Mouse (Mus musculus): ENCODE measurements around the gene Napepld. TPM values are rescaled to one million over a fixed set of nuclear protein-coding genes. Genes with fewer than 3 reads are reported as not detected.
A peak's percentile ranks its signal among the peaks of the same experiment; 100 is the strongest.

Gene Napepld
- polyA plus RNA-seq, 1 experiment from 2014 or later, result 5.6 TPM

DNA sequence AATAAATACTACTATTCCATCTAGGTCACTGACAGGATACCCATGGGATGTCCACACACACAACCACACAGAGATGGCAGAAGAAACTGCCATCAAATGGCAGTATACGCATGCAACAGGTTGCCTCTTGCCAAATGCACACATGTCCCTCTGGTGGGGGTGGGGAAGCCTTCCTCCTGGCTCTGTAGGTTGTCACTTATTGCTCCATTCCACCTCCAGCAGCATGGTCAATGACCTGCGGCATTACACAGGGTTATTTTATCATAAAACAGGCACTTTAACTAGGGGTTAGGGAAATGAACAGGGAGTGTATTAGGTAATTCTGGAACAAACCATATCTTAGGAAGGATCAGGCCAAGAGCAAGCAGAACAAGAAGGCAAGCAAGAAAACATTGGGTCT is 31.9 kb downstream of the Napepld start:
- 64% methylated on average over 2 of the region's 2 CpGs for WGBS
- H3K9me3 ChIP-seq (replicated peaks; ENCODE audit: low read length), result no peaks in the 10 kb centered on the region
- no peak for TF ChIP-seq CTCF (IDR thresholded peaks at IDR 0.05; ENCODE audit: low read depth)
- DNase-seq (ENCODE audit: low spot score) (no peak), ATAC-seq (replicated peaks; ENCODE audit: low FRiP score, low read depth) (no peak)
- no peaks in the 10 kb centered on the region for H3K36me3 ChIP-seq (ENCODE audit: insufficient read depth, low read length)
- 0 out of 2 replicates have a peak, but pooled peaks cover 5% of the 10 kb centered on the region for H3K4me1 ChIP-seq (replicated peaks; ENCODE audit: insufficient read depth, low read length)
- no peaks in the 10 kb centered on the region for H3K27me3 ChIP-seq (ENCODE audit: insufficient read depth, low read length)
- H3K4me3 ChIP-seq (replicated peaks; ENCODE audit: low read depth, low read length), result no peak overlapping the region
- no peak overlapping the region for H3K4me2 ChIP-seq (ENCODE audit: low read length)
- H3K9ac ChIP-seq (ENCODE audit: low read depth, low read length), result no peak overlapping the region
- no peak overlapping the region for H3K27ac ChIP-seq

DNA sequence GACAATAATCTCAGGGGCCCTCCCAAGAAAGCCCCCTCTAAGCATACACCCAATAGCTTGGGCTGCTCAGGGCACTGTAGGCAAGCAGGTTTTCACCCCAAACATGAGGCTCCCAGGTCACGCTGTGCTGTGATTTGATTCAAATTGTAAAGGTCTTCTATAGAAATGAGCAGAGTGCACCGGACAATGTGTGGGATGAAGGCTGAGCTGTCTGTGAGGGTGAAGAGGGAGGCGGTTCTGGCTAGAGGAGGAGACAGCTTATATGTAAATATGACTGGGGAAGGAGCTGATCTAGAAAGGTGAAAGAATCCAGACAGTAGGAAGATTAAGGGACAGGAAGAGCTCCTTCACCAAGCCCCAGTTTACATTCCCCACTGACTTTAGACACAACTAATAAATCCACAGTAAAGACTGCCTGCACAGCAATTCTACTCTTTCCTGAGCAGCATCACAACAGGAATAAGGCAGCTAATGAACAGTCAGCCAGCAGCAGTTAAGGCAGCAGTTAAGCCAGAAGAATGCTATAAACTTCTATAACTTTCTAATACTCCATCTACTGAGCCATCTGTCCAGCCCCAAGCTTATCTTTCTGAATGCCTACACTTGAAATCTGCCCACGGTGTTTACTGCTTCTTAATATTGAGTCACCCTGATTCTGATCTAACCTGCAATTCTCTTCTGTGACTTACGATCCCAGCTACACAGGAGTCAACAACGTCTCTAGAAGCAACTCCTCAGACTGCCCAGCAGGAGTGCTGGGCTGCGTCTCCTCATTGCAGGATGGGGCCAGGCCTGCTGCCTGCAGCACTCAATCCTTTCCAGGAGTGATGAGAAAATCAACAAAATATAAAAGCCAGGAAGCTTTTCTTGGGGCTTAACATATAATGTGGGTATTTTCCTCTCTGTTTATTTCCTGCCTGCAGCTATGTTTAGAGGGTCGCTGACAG is 33.7 kb downstream of the Napepld start:
- H3K4me1 ChIP-seq (replicated peaks; ENCODE audit: insufficient read depth, low read length), result no peaks in the 10 kb centered on the region
- no peak overlapping the region for H3K9ac ChIP-seq (ENCODE audit: low read depth, low read length)
- no peak for DNase-seq (ENCODE audit: low spot score)
- 45% methylated on average over 8 of the region's 8 CpGs for WGBS
- H3K4me3 ChIP-seq (replicated peaks; ENCODE audit: low read depth, low read length), result no peak overlapping the region
- no peak; the same call in 1 of the 2 replicates for ATAC-seq (replicated peaks; ENCODE audit: low FRiP score, low read depth)
- H3K36me3 ChIP-seq (ENCODE audit: insufficient read depth, low read length), result no peaks in the 10 kb centered on the region
- H3K27me3 ChIP-seq (ENCODE audit: insufficient read depth, low read length), result no peaks in the 10 kb centered on the region
- H3K27ac ChIP-seq, result 0 out of 2 replicates have a peak overlapping the region, but pooled peaks have one; percentile 13
- 0 out of 2 replicates have a peak, but pooled peaks have one; percentile 21 for TF ChIP-seq CTCF (IDR thresholded peaks at IDR 0.05; ENCODE audit: low read depth)
- H3K9me3 ChIP-seq (replicated peaks; ENCODE audit: low read length), result no peaks in the 10 kb centered on the region
- H3K4me2 ChIP-seq (ENCODE audit: low read length), result no peak overlapping the region

DNA sequence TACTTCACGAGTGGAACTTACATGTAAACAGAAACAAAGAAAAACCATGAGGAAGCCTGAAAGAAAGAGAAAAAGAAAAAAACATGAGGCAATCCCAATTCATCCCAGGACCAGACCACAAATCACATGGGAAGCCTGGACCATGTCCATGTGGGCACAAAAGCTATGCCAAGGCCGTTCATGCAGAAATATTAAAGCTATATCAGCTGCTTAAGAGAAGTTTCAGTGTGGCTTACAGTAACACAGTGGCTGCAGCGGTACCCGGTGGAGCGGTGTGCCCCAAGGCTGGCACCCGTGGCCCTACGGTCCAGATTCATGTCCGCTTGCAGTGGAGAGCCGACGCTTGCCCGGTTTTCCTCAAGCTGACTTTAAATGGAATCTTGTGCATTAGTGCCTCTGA is 38.1 kb downstream of the Napepld start:
- Histone ChIP-seq H3K9ac (ENCODE audit: low read depth, low read length) (no peak overlapping the region), H3K36me3 (ENCODE audit: insufficient read depth, low read length) (peaks cover 16% of the 10 kb centered on the region; the same call in 1 of the 2 replicates), H3K4me1 (replicated peaks; ENCODE audit: insufficient read depth, low read length) (peaks cover 4% of the 10 kb centered on the region; the same call in 1 of the 2 replicates), H3K27me3 (ENCODE audit: insufficient read depth, low read length) (no peaks in the 10 kb centered on the region), H3K9me3 (replicated peaks; ENCODE audit: low read length) (no peaks in the 10 kb centered on the region), H3K4me2 (ENCODE audit: low read length) (no peak overlapping the region), H3K27ac (no peak overlapping the region), H3K4me3 (replicated peaks; ENCODE audit: low read depth, low read length) (no peak overlapping the region)
- TF ChIP-seq CTCF (IDR thresholded peaks at IDR 0.05; ENCODE audit: low read depth), result no peak
- no peak for ATAC-seq (replicated peaks; ENCODE audit: low FRiP score, low read depth)
- DNase-seq (ENCODE audit: low spot score), result no peak
- WGBS, result 87% methylated on average over 11 of the region's 11 CpGs

DNA sequence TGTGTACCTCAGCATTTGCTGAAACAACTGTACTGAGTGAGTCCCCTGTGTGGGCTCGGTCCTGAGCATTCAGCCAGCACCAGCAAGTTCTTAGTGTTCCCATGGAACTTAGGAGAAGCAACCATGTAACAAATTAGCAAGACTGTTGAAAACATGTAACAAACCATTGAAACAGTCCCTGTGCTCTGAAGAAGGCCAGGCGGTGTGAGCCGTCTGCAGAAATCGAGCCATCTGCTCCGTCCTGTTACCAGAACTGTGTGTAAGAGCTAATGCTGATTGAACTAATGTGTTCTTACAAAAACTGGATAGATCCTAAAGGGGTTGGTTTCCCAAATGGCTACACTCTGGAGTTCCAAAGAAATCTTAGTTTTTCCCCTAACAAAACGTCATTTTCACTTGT is 40.3 kb downstream of the Napepld start:
- H3K9me3 ChIP-seq (replicated peaks; ENCODE audit: low read length), result no peaks in the 10 kb centered on the region
- DNase-seq (ENCODE audit: low spot score) (no peak), ATAC-seq (replicated peaks; ENCODE audit: low FRiP score, low read depth) (no peak)
- WGBS, result 89% methylated on average over 6 of the region's 6 CpGs
- TF ChIP-seq CTCF (IDR thresholded peaks at IDR 0.05; ENCODE audit: low read depth), result no peak
- no peaks in the 10 kb centered on the region for H3K27me3 ChIP-seq (ENCODE audit: insufficient read depth, low read length)
- H3K4me1 ChIP-seq (replicated peaks; ENCODE audit: insufficient read depth, low read length), result peaks cover 4% of the 10 kb centered on the region; the same call in 1 of the 2 replicates
- H3K4me2 ChIP-seq (ENCODE audit: low read length), result no peak overlapping the region
- H3K36me3 ChIP-seq (ENCODE audit: insufficient read depth, low read length), result peaks cover 21% of the 10 kb centered on the region; the same call in 1 of the 2 replicates
- H3K4me3 ChIP-seq (replicated peaks; ENCODE audit: low read depth, low read length), result no peak overlapping the region
- H3K27ac ChIP-seq, result no peak overlapping the region
- H3K9ac ChIP-seq (ENCODE audit: low read depth, low read length), result no peak overlapping the region

DNA sequence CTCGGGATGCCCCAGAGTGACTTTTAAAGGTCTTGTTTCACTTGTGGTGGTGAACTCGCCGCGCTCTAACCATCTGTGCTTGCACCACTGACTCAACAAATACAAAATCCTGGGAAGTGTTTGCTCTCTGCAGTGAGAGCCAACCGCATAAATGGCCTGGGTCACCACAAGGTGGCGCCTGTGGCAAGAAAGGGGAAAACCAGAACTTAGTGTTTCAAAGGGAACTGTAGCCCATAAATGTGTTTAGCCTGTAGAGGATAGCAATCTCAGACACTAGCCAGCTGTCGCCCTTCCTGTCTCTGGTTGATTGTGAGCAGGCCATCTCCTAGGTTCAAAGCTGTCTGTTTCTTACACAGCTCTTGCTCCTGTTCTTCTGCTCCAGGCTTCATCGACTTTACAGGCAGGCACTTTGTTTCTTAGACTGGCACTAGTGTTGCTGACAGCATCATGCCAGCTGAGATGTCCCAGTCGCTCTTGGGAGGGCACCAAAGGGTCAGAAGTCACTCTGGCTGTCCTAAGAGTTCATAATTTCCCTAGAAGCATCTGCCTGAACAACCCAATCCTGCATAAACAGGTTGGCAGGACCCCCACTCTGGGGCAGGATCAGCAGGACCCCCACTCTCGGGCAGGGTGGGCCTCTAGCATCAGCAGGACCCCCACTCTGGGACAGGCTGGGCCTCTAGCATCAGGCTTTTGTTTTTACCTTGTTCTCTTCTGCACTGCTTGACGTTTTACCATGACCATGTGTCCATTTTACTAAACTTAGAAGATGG is 42.4 kb downstream of the Napepld start:
- 0 out of 2 replicates have a peak overlapping the region, but pooled peaks have one; percentile 47 for H3K27ac ChIP-seq
- ATAC-seq (replicated peaks; ENCODE audit: low FRiP score, low read depth) (peak; percentile 84), DNase-seq (ENCODE audit: low spot score) (peak; percentile 96)
- peaks cover 4% of the 10 kb centered on the region; the same call in 1 of the 2 replicates for H3K4me1 ChIP-seq (replicated peaks; ENCODE audit: insufficient read depth, low read length)
- 40% methylated on average over 11 of the region's 11 CpGs for WGBS
- no peak overlapping the region for H3K4me2 ChIP-seq (ENCODE audit: low read length)
- no peaks in the 10 kb centered on the region for H3K9me3 ChIP-seq (replicated peaks; ENCODE audit: low read length)
- no peaks in the 10 kb centered on the region for H3K27me3 ChIP-seq (ENCODE audit: insufficient read depth, low read length)
- TF ChIP-seq CTCF (IDR thresholded peaks at IDR 0.05; ENCODE audit: low read depth), result peak; percentile 97
- no peak overlapping the region for H3K9ac ChIP-seq (ENCODE audit: low read depth, low read length)
- H3K36me3 ChIP-seq (ENCODE audit: insufficient read depth, low read length), result peaks cover 26% of the 10 kb centered on the region; the same call in 1 of the 2 replicates
- H3K4me3 ChIP-seq (replicated peaks; ENCODE audit: low read depth, low read length), result no peak overlapping the region

DNA sequence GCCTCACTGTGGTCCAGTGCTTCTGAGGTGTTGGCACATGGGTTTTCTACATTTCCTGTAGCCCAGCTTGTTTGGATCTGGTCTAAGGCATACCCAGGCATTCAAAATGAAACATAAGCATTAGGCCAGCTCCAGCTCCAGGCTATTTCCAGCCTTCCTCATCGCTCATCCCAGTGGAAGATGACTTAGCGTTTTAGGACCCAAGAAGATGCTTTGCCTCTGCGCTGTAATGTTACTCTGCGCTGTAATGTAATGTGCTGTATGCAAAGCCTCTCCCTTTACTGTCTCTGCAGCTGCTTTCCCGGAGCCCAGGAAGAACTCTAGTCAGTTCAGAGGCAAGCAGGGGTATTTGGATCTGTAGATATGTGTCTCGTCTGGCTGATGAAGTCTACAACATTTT is 43.2 kb downstream of the Napepld start:
- peaks cover 32% of the 10 kb centered on the region for H3K36me3 ChIP-seq (ENCODE audit: insufficient read depth, low read length)
- H3K4me2 ChIP-seq (ENCODE audit: low read length), result no peak overlapping the region
- ATAC-seq (replicated peaks; ENCODE audit: low FRiP score, low read depth) (no peak), DNase-seq (ENCODE audit: low spot score) (no peak)
- 92% methylated on average over 6 of the region's 6 CpGs for WGBS
- TF ChIP-seq CTCF (IDR thresholded peaks at IDR 0.05; ENCODE audit: low read depth), result no peak
- peaks cover 4% of the 10 kb centered on the region; the same call in 1 of the 2 replicates for H3K4me1 ChIP-seq (replicated peaks; ENCODE audit: insufficient read depth, low read length)
- no peak overlapping the region for H3K4me3 ChIP-seq (replicated peaks; ENCODE audit: low read depth, low read length)
- no peak overlapping the region for H3K9ac ChIP-seq (ENCODE audit: low read depth, low read length)
- no peaks in the 10 kb centered on the region for H3K9me3 ChIP-seq (replicated peaks; ENCODE audit: low read length)
- H3K27me3 ChIP-seq (ENCODE audit: insufficient read depth, low read length), result no peaks in the 10 kb centered on the region
- H3K27ac ChIP-seq, result no peak overlapping the region
